Mouse (Mus musculus) c-Kit-positive CD71-negative TER-119-negative erythroid progenitor cells, embryonic 14.5 days (primary cell): ENCODE results near the gene Nosip.
A peak's percentile ranks its signal among the peaks of the same experiment; 100 is the strongest.
"Not testable (repeated sequence)": the region's sequence is repeated elsewhere in the genome, so short reads cannot be mapped to it uniquely, and the experiment has no call there.

Source experiments
- DNase-seq: peaks from one replicate; pipeline ENCODE4 v3.0.0-alpha.2; 2013; ENCODE audit warnings: low read depth

Nosip gene

DNA sequence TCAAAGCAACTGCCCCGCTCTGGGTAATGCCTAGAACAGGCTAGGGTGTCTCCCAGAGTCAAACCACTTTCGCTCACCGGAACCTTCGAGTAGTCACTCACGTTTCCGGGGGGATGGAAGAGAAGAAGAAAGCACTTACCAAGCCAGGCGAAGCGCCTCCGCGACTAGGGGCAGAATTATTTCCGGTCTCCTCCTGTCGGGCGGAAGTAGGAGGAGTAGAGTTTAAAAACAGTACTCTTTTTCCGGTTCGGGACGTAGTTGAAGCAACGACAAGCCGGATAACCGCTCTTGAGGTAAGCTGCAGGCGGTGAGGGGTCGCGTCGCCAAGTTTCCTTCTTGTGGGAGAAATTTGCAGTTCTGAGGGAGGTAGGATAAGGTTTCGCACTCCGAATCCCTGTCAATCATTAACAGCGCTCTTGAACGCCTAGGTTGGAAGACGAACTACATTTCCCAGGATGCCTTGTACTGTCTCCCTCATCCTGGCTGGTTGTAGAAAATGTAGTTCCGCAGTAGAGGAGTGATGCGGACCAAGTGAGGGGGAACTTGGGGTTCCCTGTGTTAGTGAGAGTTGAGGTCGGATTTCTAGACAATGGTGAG lies at the start of gene Nosip, which contains the start of gene Prrg2:
Nosip (plus strand) TSS at position 191 of the 597 bp plus-strand sequence.
Prrg2 (minus strand) TSS at position 439 of the 597 bp plus-strand sequence.
- peak; percentile 100 for DNase-seq

DNA sequence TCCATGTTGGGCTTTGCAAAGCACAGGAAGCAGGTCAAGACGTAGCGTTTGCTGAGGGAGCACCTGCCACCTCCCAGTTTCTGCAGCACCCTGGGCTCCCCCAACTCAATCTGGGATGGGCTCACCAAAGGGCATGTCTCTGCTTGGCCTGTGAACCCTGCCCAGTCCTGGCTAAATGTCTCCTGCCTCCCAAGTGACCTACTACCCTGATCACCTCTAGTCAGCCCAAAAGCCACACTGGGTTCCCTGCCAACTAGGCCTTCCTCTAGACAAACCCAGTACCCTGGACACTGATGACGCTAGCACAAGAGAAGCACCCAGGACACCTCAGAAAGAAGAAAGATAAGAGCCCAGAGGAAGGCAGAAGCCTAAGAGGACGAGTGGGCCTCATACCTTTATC lies 49.4 kb upstream of the Nosip start:
- DNase-seq = no peak

DNA sequence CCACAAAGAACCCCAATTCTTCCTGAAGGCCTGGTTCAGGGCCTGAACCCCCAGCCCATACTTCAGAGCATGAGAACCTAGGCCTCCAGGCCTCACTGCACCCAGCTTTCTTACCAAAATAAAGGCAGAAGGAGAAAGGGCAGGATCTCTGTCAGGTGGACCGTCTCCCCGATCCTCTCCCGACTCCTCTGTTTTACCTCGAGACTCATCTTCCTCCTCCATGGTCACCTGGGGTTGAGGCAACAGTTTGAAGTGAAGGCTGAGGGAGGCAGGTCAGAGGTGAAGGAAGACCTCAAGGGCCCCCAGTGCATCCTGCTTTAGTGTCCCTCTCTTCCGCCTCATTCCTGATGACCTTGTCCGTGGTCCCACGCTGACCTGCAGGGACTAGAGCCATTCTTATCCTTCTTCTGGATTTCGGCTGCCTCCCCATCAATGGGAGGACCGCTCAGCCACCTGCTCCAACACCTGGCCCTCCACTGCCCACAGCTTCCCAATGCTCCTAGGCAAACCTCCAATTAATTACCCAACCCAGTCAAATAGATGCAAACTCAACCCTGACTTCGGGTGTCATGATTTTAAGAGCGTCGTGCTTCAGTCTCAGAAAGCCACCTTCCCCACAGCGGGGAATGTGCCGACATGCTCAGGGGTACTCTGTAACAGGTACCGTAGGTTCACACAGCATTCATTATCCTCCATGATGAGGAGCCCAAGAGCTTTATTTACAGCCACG lies 48.7 kb upstream of the Nosip start:
- no peak for DNase-seq

DNA sequence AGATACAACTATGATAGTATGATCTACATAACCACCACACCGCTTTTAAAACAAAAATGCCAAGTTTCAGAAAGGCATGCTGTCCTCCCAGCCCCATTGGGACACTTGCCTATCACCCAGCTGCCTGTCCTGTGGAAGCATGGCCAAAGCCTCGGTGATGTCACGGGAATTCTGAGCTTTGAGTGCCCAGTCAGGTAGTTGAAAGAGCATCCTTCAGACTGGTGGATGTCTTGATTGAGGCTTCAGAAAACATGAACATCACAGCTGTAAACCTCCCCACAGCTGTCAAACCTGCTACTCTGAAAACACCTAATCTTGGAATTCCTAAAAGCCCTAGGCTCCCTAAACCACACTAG lies 48.2 kb upstream of the Nosip start:
- no peak for DNase-seq

DNA sequence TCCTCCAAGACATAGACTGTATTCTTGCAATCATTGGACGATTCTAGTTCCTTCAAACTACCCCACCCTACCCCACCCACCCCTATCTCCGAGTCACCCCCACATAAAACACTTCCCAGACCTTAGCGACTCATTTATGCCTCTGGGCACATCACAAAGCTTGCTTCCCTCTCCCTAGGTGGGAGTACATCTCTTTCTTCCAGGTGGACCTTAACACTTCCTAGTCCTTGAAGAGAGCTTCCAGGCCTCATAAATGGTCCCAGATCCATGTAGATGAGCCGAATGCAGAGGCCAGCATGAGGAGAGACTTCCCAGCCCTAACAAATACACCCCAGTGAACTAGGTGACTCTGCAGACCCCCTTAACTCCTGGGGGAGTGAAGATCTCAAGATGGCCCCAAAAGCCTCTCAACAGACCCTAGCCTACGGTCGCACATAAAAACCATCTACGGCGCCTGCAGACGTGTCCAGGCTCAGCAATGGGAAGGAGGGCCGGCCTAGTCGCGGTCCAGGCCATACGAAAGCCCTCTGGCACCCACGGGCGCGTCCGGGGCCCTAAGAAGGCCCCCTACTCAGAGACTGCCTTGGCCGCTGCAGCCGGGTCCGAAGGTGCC lies 46.8 kb upstream of the Nosip start:
- no peak for DNase-seq

DNA sequence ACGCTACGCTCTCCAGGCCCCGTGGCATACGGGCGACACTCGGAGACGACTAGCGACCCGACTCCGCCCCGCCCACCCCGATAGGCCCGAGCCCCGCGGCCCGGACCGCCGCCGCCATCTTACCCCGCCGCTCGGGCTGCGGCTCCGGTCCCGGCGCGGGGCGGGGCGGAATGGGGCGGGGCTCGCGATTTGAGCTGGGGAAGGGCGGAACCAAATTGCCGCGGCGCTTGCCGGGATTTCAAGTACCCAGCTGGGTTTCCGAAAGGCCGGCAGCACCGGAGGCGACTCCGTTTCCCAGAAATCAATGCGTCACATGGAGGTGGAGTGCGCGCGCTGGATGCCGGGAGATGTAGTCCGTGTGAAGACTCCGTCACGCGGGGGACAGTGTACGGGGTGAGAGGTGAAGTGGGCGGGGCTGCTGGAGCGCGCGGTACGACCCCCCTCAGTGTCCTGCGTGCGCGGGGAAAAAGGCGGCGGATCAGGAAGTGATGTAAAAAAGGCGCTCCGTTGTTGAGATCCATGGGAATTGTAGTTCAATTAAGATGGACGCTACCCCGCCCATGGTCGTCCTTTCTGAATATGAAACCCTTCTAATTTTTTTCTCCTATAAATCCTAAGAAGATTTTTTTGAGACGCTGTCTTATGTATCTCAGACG lies 46.1 kb upstream of the Nosip start, which contains the start of gene Scaf1:
Scaf1 (minus strand) TSS at position 407 of the 656 bp plus-strand sequence.
- DNase-seq = peak; percentile 97

DNA sequence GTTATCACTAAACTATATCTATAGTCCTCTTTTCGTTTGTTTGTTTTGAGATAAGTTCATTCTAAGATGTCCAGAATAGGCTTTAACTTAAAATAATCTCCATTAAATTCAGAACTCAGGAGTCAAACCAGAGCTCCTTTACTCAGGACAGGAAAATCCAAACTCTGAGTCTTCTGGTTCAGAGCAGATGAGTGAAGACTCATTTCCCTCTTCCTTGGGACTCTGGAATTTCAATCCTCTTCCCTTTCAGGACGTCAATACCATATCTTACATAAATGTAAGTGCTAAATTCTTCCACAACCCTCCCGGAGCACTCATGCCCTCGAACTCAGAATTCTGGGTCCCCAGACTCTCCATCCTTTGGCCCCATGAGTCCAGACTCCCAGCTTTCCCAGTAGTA lies 45.5 kb upstream of the Nosip start:
- no peak for DNase-seq

DNA sequence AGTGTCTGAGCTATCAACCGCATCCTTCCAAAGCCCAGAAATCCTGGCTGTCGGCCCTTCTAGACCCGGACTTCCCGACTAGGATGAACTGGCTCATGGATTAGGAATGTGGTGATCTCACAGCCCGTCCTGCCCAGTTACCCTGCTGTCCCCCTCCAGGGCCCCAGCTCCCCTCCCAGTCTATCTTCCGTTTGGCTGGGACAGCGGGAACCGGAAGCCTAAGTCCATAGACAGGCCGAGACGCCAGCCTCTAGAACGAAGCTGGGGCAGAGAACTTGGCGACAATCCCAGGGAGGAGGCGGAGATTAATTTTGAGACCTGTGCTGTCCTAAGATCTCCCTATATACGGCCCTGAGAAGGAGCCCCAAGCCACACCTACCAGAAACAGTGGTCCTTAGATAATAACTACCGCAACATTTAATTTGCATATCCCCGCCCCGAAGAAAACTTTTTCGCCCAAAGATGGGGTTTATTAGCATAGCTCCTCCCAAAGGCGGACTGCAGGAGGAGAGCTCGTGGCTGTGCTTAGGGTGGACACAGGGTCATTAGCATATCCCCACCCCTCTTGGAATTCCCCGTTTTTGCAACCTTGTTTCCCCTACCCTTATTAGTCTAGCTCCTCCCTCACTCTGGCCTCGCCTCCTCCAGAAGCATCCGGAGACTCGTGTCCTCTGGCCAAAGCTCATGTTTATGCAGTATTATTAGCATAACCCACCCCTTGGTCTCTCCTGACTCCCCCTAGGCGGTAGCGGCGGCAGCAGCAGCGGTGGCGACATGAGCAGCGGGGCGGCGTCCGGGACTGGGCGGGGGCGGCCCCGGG lies 44.8 kb upstream of the Nosip start, which contains the start of gene Rras:
Rras (plus strand) TSS at position 720 of the 820 bp plus-strand sequence.
- DNase-seq = peak; percentile 99

DNA sequence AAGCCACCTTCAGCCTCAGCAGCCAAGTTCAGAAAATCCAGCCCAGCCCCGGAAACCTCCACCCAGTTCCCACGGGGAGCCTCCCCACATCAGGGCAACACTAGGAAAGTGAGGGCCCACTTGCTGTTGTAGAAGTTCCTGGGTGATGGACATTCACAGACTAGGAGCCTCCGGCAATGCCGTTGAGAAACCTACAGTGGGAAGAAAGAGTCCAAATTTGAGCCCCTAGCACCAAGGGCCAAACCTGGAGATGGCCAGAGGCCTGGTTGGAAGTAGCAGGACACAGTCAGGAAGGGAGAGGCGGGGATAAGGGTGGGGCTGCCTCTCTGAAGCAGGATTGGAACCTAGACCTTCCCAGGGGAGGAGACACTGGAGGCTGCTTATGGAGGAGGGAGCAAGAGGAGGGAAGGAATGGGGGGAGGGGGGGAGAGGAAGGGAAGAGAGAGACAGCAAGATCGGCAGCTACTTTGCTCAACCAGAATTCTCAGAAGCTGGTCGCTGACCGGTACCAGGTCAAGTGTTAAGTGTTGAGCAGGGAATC lies 43.1 kb upstream of the Nosip start:
- DNase-seq = no peak

DNA sequence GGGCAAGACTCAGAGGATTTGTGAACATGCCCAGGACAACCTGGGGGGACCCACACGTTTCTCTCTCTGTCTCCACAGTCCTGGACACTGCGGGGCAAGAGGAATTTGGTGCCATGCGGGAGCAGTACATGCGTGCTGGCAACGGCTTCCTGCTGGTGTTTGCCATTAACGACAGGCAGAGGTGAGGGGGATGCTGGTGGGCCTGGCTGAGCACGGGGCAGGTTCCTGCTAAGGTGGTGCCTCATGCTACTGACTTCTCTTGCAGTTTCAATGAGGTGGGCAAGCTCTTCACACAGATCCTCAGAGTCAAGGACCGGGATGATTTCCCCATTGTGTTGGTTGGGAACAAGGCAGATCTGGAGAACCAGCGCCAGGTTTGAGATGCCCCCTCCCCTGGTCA lies 42.0 kb upstream of the Nosip start:
- no peak for DNase-seq

DNA sequence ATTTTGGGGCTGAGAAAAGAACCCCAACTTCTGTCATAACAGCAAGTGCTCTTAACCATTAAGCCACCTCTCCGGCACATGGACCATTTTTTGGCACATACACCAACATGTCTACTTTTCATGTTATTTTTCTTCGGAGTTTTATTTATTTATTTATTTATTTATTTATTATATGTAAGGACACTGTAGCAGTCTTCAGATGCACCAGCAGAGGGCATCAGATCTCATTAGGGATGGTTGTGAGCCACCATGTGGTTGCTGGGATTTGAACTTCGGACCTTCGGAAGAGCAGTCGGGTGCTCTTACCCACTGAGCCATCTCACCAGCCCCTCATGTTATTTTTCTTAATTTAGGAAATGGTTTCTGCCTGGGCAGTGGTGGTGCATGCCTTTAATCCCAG lies 38.5 kb upstream of the Nosip start:
- DNase-seq = not testable (repeated sequence)

DNA sequence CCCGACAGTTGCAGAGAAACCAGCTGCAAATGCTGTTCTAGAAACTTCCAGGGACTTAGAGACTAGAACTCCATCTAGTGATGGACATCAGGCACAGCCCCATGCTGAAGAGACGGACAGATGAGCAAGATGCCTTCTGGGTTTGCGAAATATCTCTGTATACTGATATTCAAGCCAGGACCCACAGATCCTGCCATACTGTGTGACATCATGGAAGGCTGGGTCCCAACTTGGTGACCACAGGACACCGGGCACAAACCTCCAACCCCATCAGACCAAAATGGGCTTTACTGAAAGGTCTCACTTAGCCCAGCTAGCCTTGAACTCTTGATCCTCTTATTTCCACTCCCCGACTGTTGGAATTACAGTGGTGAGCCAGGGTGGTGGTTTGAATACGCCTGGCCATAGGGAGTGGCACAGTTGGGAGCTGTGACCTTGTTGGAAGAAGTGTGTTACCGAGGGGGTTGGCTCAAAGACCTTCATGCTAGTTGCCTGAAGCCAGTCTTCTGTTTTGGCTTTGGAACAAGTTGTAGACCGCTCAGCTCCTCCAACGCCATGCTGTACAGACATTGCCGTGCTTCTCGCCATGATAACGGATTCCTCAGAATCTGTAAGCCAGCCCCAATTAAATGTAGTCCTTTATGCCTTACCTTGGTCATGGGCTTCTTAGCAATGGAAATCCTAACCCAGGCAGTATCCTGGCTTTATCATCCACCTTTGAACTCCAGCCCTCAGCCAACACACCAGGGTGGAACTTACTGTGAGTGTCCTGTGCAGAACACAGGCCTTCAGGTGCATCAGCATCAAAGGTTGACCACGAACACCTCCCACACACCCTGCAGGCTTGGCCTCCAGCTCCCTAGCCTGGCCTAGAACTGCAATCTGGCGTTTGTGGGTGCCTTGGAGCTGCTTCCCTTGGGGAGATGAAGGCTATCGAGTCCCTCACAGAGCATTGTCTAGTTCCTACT lies 37.7 kb upstream of the Nosip start:
- no peak for DNase-seq

DNA sequence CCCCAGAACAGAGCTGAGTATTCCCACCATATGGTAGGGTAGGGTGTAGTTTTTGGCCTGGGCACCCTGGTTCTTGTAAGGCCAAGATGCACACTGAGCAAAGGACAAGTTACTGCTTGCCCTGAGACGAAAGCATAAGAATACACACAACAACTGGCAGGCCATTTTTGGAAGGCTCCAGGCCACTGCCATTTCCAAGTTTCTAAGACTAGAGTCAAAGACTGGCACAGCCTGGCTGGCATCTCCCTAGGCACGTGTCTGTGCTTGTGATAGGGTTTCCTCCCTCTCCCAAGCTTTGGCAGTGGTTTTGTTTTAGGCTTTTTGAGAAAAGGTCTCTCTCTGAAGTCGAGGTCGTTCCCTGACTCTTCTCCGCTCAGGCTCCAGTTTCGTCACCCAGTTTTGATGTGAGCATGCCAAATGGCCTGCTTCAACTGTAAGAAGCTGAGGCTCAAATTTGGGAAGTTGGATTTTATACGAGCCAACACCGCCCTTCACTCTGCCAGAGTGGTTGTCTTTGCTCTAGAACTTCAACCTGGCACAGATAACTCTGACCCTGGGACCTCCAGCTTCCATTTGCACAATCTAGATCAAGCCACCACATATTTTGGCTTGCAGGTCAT lies 36.5 kb upstream of the Nosip start:
- no peak for DNase-seq

DNA sequence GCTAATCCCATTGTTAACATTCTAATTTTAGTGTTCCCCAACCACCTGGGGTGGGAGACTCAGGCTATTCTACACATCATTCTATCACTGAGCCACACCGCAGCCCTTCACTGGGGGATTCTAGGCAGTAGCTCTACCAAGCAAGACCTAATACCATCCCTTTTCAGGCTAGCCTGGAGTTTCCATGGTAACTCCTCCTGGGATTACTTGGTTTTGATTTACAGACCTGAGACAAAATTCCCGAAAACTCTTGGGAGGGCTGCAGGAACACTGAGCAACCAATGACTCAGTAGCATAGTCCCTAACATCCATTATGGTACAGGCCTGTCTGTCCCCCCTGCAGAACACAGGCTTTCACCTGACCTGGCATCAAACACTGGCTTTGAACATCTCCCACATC lies 36.0 kb upstream of the Nosip start:
- no peak for DNase-seq

DNA sequence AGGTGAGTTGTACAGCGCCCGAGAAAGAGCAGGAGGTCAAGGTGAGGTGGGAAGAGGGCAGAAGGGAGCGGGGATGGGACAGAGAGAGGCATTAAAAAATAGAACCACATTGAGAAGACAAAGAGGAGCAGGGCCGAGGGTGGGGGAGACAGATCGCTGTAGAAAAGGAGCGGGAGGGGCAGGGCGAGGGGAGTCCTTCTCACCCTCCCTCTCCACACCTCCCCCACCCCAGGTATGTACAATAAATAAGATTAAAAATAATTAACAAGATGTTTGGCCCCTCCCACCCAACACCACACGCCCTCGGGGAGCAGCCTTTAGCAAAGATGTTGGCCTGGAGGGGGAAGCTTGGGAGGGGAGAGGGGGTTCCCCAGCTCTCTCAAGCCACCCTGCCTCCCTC lies 34.5 kb upstream of the Nosip start:
- DNase-seq = no peak

DNA sequence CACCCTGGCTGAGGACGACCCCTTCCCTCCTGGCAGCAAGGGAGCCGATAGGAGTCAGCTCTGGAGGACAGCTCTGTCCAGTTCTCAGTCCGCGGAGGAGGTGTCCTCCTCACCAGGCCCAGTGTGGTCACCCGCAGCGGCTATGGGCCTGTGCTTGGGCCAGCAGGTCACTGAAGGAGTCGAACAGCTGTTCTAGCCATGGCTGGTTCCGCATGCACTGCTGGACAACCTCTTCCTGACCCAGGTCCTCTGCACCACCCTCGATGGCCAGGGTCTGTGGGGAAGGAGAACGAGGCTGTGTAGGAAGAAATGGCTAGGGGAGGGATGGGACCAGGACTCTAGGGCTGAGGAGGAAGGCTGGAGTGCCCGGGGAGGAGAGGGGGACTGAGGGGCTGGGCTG lies 33.9 kb upstream of the Nosip start:
- DNase-seq = no peak

DNA sequence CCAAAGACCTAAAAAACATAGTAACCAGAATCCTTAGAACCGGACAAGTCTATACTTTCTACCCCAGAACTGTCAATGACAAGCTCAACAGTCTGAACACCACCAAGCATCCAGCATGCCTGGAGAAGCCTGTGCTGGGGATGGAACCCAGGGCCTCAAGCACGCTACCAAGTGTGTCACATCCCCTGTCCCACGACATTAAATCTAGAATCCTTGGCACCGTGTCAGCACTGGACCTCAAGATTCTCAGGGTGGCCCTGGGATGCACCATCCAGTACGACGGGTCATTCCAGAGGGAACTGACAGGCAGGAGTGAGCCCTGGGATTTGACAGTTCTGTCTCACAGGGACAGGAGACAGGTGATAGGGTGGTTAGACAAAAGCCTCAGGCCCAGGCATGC lies 32.2 kb upstream of the Nosip start:
- no peak for DNase-seq

DNA sequence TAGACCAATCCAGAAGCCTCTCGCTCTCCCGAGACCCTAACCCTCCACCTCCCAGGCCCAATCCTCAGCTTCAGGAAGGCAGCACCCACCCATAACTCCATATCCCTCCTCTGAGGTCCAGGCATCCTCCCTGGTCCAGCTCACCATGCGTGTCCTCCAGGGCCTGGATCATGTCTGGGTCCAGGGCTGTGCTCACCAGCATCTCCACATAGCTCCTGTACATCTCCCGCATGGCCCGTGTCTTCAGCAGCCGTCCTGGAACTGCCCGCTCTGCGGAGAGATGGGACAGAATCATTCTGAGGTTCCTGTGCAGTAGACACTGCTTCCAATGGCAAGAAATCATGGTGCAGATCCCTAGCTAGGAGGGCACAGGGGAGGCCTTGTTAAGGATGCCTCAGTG lies 31.4 kb upstream of the Nosip start:
- DNase-seq = no peak

DNA sequence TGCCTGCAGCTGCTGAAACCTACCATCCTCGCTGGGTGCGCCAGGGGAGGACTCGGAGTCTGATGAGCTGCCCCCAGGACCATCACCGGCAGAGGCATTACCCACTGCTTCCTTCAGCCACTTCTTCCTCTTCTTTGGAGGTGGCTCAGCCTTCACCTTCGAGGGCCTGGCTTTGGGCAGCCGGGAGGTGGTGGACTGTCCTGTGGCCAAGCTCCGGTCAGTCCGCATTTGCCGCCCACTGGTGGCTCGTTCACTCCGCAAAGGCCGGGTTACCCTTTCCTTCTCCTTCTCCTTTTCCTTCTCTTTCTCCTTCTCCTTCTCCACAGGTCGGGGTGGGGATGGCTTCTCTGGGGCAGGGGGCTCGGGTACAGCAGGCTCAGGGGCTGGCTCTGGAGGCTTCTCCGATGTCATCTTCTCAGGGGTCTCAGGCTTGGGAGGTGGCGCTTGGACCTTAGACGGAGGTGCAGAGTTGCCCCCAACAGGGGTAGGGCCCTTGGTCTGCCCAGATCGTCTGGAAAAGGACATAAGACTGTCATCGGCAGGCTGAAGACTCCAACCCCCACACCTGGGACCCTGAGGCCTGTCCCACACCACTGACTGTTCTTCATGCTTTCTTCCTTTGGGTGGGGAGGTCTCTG lies 28.4 kb upstream of the Nosip start:
- no peak for DNase-seq

DNA sequence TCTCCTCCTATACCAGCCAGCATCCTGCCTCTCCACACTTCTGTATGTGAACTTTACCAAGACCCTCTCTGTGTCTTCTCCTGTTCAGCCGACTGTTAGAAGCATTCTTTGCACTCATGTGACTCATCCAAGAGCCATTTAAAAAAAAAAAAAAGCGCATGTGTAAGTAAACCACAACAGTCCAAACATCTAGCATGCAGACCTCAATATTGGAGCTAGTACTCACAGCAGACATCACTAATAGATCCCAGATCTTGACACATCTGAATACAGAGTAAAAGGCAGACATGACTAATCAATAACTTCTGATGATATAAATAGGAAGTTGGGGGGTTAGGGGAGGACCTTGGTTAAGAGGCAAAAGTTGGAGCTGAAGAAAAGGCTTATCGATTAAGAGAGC lies 26.6 kb upstream of the Nosip start:
- no peak for DNase-seq
